Mouse (Mus musculus) bone marrow, adult 2 months (tissue): ENCODE measurements around the gene Gxylt1. TPM values are rescaled to one million over a fixed set of nuclear protein-coding genes. Genes with fewer than 3 reads are reported as not detected.

Experiments
- H3K27ac ChIP-seq: fragments of 200-500 bp; 2 replicates; pipeline ENCODE4 v1.5.1; 2012; ENCODE audit warnings: low read depth, mild to moderate bottlenecking, control low read depth, inconsistent platforms, low read length; ENCODE audit not compliant: control insufficient read depth, poor library complexity, insufficient read depth
- H3K4me1 ChIP-seq: fragments of 200-500 bp; 2 replicates; pipeline ENCODE4 v1.6.1; 2011; ENCODE audit warnings: low read length; ENCODE audit not compliant: control insufficient read depth, insufficient read depth
- H3K4me3 ChIP-seq: fragments of 200-500 bp; replicated peaks from 2 replicates; pipeline ENCODE3; 2011; ENCODE audit warnings: mild to moderate bottlenecking, low read depth, low read length, control low read depth; ENCODE audit not compliant: control insufficient read depth
- CTCF ChIP-seq: fragments of 200-500 bp; IDR thresholded peaks from 2 replicates; pipeline ENCODE4 v1.5.1; 2011; ENCODE audit warnings: low read length, control low read depth; ENCODE audit not compliant: control insufficient read depth, insufficient read depth
- POLR2A ChIP-seq: fragments of 200-500 bp; IDR thresholded peaks from 2 replicates; pipeline ENCODE4 v1.6.1; 2011; ENCODE audit warnings: low read depth, mild to moderate bottlenecking, control low read depth, low read length, borderline replicate concordance; ENCODE audit not compliant: control insufficient read depth
- WGBS: fragments of 180-500 bp; shearing (Covaris S2); methylation state at CpG from one replicate; pipeline ENCODE4 v1.1.7; 2018; 5-methylcytosine and 5-hydroxymethylcytosine counted together
- polyA plus RNA-seq: library from polyadenylated mRNA; stranded (reverse); fragments of >200 nt; gene quantifications from 2 replicates; pipeline ENCODE4 v1.2.4, GENCODE M21; 2011; ENCODE audit warnings: low replicate concordance; ENCODE audit not compliant: missing spikeins, insufficient read depth, insufficient read length

Gxylt1 gene
- polyA plus RNA-seq, 1 experiment = 9.6 TPM

DNA sequence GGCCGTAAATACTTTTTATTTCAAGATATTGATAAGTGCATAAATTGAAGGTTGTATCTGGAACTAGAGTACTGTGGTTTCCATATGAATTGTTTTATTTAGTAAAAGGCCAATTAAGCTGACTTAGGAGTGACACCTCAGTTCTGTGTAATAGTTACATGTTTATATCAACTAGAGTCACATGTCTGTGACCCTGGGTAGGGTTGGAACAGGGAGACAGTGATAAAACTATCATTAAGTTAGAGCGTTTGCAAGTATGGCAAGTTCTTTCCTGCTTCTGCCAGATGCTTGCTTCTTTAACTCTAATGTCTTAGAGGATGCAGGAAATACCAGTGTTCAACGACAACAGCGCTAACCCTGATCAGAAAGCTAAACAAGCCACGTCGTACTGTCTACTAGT is 9.3 kb upstream of the Gxylt1 start:
- Histone ChIP-seq H3K4me3 (no peak overlapping the region), H3K4me1 (peaks cover 7% of the 10 kb centered on the region), H3K27ac (no peak overlapping the region)
- 71% methylated on average over 6 of the region's 6 CpGs for WGBS
- TF ChIP-seq CTCF (no peak), POLR2A (no peak)

DNA sequence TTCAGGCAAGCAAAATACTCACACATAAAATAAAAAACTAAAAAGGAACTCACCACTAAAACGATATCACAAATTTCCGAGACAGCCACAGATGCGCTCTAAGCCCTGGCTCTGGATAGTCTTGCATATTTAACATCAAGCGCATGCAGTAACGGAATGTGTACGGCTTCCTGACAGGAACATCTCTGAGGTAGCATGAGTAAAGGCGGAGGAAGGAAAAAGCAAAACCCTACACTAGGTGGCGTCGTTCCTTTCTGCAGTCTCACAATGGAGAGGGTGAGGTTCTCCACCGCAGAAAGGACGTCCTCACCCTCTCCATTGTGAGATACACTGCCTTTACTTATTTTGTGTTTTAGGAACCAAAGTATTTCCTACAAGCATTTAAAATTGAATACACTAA is 8.4 kb upstream of the Gxylt1 start:
- Histone ChIP-seq H3K4me3 (no peak overlapping the region), H3K4me1 (peaks cover 6% of the 10 kb centered on the region), H3K27ac (no peak overlapping the region; the same call in 1 of the 2 replicates)
- TF ChIP-seq CTCF (peak; percentile 45; the same call in 1 of the 2 replicates), POLR2A (no peak)
- WGBS = 75% methylated on average over 11 of the region's 11 CpGs

DNA sequence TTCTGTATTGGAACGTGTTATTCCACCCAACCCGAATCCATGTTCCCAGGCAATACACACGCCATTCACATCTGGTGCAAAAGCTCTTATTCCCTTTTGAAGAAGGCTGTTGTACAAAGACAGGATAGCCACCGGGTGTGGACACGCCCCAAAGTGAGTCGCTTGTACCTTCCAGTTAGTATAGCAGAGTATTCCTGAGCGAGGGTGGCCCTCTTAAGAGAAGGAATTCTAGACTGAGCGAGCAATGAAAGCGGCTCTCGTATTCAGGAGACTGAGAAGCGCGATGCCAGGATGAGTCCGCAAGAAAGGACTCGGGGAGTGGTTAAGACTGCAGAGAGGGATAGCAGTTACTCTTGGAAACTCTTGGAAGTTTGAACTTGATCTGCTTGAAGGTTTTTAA is 1.3 kb upstream of the Gxylt1 start:
- TF ChIP-seq POLR2A = no peak
- no peak for TF ChIP-seq CTCF
- H3K4me3 ChIP-seq = peak overlapping the region; percentile 3
- H3K4me1 ChIP-seq = peaks cover 2% of the 10 kb centered on the region
- H3K27ac ChIP-seq = no peak overlapping the region
- 6% methylated on average over 14 of the region's 14 CpGs for WGBS

DNA sequence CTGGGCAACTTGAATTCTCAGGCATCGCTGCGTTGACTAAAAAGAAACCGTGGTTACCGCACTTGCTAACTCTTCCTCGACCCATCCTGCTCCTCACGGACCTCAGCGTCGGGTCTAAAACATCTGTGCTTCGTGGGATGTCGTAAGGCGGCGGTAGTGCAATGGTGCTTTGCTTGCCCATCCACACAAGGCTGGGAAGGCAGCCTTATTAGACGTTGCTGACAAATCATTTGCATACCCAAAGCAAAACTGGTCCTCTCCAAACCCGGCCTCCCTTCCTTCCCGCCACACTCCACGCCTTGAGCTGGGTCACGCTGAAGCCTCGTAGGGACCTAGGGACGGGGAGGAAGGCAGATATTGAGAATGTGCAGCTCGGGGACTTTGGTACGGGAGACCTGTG is 644 bp upstream of the Gxylt1 start:
- under 1% methylated on average over 21 of the region's 21 CpGs for WGBS
- TF ChIP-seq POLR2A (no peak; the same call in 1 of the 2 replicates), CTCF (no peak)
- H3K4me1 ChIP-seq = peaks cover 2% of the 10 kb centered on the region
- peak overlapping the region; percentile 82 for H3K27ac ChIP-seq
- H3K4me3 ChIP-seq = peak overlapping the region; percentile 79

DNA sequence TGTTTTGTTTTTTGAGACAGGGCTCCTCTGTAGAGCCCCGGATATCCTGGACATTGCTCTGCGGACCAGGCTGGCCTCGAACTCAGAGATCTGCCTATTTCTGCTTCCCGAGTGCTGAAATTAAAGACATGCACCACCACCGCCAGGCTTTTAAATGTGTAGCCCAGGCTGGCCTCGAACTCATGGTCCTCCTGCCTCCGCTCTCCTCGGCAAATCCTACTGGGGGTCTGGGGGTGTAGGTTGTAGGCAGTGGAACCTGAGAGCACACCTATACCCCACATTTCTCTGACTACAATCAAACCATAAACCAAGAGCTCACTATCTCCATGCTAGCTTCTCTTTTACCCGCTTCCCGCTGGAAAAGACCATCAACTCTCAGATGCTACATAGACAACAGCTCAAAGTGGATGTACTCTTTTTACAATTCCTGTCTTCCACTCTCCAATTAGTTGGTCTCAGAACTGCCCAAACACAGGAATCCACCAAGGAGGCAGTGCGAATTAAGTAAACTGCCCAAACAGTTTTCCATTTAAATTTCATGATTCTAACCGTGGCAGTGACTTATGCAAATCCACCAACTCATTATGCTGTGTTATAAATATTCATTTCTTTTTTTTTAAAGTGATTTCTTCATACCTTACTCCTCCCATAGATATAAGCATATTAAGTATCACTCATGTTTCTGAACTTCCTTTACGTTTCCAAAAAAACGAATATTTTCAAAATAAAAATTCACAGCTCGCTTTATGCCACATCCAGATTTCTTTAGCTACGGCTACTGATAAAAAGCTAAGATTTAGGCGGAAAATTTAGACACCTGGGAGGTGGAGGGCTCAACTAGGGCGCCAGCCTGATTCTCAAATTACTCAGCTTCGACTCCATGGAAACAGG is 946 bp downstream of the Gxylt1 start:
- H3K27ac ChIP-seq = peak overlapping the region; percentile 92
- H3K4me1 ChIP-seq = peaks cover 2% of the 10 kb centered on the region
- TF ChIP-seq POLR2A (no peak), CTCF (no peak)
- peak overlapping the region; percentile 79 for H3K4me3 ChIP-seq
- WGBS = 40% methylated on average over 19 of the region's 19 CpGs

DNA sequence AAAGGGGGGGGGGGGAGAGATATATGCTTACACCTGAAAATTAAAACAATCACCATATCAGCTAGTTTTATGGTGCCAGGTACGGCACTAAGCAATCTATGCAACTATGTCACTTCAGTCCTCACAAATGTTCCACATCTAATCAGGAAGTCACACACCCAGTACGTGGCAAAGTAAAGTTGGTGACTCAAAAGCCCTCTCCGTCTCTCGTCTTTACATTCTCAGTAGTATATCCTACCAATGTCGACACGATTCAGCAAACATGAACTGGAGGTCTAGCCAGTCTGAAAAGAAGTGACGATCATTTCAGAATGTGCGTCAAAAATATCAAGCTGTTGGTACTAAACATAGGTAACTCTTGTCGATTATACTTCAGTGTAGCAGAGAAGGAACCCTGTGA is 2.0 kb downstream of the Gxylt1 start:
- Histone ChIP-seq H3K4me3 (no peak overlapping the region), H3K27ac (no peak overlapping the region), H3K4me1 (peaks cover 2% of the 10 kb centered on the region)
- WGBS = 48% methylated on average over 9 of the region's 9 CpGs
- TF ChIP-seq POLR2A = no peak
- TF ChIP-seq CTCF = no peak

DNA sequence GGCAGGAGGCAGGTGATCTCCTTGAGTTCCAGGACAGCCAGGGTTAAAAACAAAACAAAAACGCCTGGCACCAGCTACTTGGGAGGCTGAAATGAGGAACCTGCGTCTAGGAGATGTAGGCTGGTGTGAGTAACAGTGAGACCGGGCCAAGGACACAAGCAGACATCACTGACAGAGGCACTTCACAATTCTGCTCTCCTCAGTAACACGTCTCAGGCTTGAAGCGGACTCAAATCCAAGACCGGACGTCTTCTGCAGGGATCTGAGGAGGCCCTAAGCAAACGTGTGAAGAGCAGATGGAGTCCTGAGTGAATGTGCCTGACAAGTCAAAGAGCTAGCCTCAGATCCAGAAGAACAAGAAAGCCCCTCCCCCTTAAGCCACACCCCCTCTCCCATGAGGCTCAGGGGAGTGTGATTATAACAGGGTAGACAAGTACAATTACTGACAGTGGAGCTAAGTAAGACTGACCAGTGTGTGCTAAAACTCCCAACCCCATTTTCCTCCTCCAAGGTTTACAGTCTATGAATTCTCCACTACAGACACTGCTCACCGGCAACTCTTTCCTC is 4.6 kb downstream of the Gxylt1 start:
- no peak overlapping the region for H3K4me3 ChIP-seq
- H3K27ac ChIP-seq = peak overlapping the region; percentile 4; the same call in 1 of the 2 replicates
- WGBS = 40% methylated on average over 9 of the region's 9 CpGs
- H3K4me1 ChIP-seq = peaks cover 4% of the 10 kb centered on the region
- no peak for TF ChIP-seq CTCF
- TF ChIP-seq POLR2A = no peak

DNA sequence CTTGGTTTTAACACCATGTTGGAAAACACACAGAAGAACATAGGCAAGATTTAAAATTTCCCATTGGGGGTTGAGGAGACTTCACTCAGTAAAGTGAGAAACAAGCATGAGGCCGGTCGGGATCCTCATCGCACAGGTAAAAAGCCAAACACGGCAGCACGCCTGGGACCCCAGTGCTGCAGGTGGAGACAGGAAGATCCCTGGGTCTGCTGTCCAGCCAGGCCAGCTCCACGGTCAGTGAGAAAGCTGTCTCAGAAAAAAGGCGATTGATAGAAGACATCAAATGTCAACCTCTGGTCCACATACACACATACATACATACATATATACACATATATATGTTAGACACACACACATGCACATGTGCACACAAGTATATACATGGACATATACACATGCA is 5.4 kb downstream of the Gxylt1 start:
- Histone ChIP-seq H3K4me1 (peaks cover 4% of the 10 kb centered on the region), H3K4me3 (no peak overlapping the region), H3K27ac (no peak overlapping the region)
- TF ChIP-seq CTCF (no peak), POLR2A (no peak)
- WGBS = 90% methylated on average over 7 of the region's 7 CpGs
